Mouse (Mus musculus): ENCODE results near the gene Grap. TPM values are rescaled to one million over a fixed set of nuclear protein-coding genes. Genes with fewer than 3 reads are reported as not detected.
"Not testable (repeated sequence)": the region's sequence is repeated elsewhere in the genome, so short reads cannot be mapped to it uniquely, and the experiment has no call there.

Gene Grap
- polyA plus RNA-seq, 1 experiment from 2014 or later: 11.7 TPM

DNA sequence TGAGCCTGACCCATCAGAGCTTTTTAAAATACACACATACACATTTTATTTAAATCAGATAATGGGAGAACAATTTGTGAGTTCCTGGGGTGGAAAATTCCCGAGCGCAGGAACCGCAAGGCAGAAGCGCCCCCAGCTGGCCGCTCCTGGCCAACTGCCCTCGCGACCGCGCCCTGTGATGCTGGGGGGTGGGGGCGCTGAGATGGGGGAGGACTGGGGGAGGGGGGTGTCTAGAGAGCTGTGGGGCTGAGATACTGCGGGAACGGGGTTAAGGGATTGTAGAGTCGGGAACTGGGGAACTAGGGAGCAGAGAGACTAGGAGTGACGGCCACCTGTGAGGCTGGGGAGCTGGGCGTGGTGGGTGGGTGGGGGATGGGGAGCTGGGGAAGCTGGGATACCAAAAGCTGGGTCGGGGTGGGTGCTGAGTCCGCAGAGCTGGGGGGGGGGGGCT lies 33.2 kb upstream of the Grap start:
- H3K4me1 ChIP-seq: peaks cover 18% of the 10 kb centered on the region
- H3K9me3 ChIP-seq: no peaks in the 10 kb centered on the region
- no peak overlapping the region for H3K27ac ChIP-seq
- peak overlapping the region; percentile 71 for H3K4me2 ChIP-seq
- peak overlapping the region; percentile 40 for H3K4me3 ChIP-seq
- no peaks in the 10 kb centered on the region for H3K27me3 ChIP-seq (replicated peaks)
- WGBS: under 1% methylated on average over 17 of the region's 17 CpGs
- peak; percentile 74 for ATAC-seq (replicated peaks)
- H3K36me3 ChIP-seq (replicated peaks): no peaks in the 10 kb centered on the region
- H3K9ac ChIP-seq: peak overlapping the region; percentile 26; the same call in 1 of the 2 replicates

DNA sequence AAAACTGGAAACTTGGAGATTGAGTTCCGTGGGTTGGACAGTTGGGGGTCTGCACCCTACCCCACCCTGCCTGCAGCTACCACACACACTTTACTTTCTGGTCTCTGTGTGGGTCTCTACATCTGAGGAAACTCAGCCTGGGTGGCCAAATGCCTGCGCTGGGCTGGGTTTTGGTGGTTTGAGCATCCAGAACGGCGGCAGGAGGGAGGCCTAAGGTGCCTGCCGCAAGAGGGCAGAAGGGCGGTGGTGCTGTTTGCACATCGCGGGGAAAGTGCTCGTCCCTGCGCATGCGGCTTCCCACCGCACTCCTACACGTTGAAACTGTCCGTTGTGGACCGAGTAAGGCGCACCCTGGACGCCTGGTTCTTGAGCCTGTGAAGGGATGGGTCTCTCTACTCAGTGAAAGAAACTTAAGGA lies 32.8 kb upstream of the Grap start:
- ATAC-seq (replicated peaks): peak; percentile 83
- H3K4me3 ChIP-seq: peak overlapping the region; percentile 40
- H3K27me3 ChIP-seq (replicated peaks): no peaks in the 10 kb centered on the region
- no peaks in the 10 kb centered on the region for H3K36me3 ChIP-seq (replicated peaks)
- peaks cover 18% of the 10 kb centered on the region for H3K4me1 ChIP-seq
- H3K9ac ChIP-seq: 0 out of 2 replicates have a peak overlapping the region, but pooled peaks have one; percentile 19
- H3K9me3 ChIP-seq: no peaks in the 10 kb centered on the region
- WGBS: under 1% methylated on average over 17 of the region's 17 CpGs
- H3K27ac ChIP-seq: no peak overlapping the region
- H3K4me2 ChIP-seq: peak overlapping the region; percentile 71

DNA sequence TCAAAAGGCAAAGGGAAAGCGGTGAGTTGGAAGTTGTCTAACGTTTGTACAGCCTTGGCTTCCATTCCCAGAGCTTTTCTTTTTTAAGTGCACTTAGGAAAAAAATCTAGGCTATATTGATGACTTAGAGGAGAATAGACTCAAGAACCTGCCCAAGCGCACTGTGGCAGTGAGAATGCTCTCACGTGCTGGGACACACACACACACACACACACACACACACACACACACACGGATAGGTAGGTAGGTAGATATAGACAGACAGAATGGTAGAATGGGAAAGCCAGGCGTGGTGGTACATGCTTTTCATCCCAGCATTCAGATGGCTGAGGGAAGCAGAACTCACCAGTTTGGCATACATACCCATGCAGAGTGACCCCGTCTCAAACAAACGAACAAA lies 32.3 kb upstream of the Grap start:
- Histone ChIP-seq H3K9ac (no peak overlapping the region), H3K27ac (no peak overlapping the region), H3K4me1 (peaks cover 14% of the 10 kb centered on the region), H3K36me3 (replicated peaks) (no peaks in the 10 kb centered on the region), H3K4me2 (peak overlapping the region; percentile 71), H3K27me3 (replicated peaks) (no peaks in the 10 kb centered on the region), H3K9me3 (no peaks in the 10 kb centered on the region), H3K4me3 (peak overlapping the region; percentile 40)
- ATAC-seq (replicated peaks): no peak
- WGBS: 59% methylated on average over 8 of the region's 8 CpGs

DNA sequence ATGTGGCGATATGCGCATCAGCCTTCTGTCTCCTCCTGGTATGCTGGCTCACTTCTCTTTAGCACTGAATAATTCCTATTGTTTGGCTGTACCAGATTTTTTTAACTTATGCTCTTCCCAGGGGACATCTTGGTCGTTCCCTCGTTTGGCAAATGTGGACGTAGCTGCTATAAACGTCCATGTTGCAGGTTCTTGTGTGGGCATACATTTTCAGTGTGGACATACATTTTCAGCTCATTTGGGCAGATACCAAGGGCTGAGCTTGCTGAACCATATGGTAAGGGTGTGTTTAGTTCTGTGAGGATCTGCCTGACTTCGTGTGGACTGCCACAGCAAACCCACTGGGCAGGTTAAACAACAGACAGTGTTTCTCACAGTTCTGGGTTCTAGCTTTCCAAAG lies 27.9 kb upstream of the Grap start:
- no peaks in the 10 kb centered on the region for H3K9me3 ChIP-seq
- H3K4me1 ChIP-seq: peaks cover 4% of the 10 kb centered on the region
- H3K9ac ChIP-seq: no peak overlapping the region
- no peak overlapping the region for H3K4me2 ChIP-seq
- no peak overlapping the region for H3K4me3 ChIP-seq
- H3K36me3 ChIP-seq (replicated peaks): no peaks in the 10 kb centered on the region
- no peaks in the 10 kb centered on the region for H3K27me3 ChIP-seq (replicated peaks)
- 79% methylated on average over 7 of the region's 7 CpGs for WGBS
- no peak overlapping the region for H3K27ac ChIP-seq
- no peak for ATAC-seq (replicated peaks)

DNA sequence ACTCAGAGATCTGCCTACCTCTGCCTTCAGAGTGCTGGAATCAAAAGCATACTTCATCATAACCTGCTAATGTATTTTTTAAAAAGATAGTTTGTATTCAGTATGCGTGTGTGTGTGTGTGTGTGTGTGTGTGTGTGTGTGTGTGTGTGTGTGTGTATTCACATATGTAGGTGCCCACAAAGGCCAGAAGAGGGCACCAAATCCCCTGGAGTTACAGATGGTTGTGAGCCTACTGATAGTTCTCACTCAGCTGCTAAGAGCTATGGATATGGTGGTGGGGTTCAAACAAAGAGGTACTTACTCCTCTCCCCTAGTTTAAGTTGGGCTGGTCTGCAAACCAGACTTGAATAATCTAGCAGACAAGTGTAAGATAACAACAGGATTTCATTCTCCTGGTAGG lies 26.6 kb upstream of the Grap start:
- Histone ChIP-seq H3K36me3 (replicated peaks) (no peaks in the 10 kb centered on the region), H3K4me1 (no peaks in the 10 kb centered on the region), H3K27me3 (replicated peaks) (no peaks in the 10 kb centered on the region), H3K9me3 (no peaks in the 10 kb centered on the region), H3K4me3 (no peak overlapping the region), H3K4me2 (no peak overlapping the region), H3K9ac (no peak overlapping the region), H3K27ac (no peak overlapping the region)
- no peak for ATAC-seq (replicated peaks)
- WGBS: 73% methylated on average over 1 of the region's 1 CpGs

DNA sequence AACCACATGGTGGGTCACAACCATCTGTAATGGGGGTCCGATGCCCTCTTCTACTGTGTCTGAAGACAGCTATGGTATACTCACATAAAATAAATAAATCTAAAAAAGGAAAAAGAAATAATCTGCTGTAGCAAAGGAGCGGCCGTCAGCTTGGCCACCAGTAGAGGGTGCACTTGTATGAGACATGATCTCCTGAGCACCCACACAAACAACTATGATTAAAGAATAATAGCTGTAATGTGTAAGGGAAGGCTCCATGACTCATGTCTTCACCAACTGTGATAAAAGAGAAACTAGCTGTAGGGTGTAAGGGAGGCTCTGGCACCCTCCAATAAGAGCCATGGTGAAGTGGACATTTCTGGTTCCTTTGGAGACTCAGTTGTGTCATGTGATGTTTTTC lies 23.4 kb upstream of the Grap start:
- no peak for ATAC-seq (replicated peaks)

DNA sequence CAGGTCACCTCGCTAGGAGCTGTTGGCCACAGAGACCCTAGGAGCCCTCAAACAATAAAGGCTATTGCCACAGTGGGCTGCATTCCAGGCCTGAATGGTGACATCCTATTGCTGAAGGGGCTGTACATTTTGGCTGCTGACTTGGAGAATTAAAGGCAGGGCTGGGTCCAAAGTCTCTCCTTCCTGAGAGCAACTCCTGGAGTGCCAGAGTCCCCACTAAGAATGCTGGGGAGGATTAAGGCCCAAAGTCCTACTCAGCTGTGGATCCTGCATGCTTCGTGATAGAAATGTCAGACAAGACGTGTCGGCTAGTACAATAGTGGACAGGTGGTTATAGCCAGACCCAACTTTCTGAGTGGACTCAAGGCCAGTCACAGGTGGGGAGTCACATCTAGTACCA lies 16.8 kb upstream of the Grap start:
- not testable (repeated sequence) for H3K27ac ChIP-seq; H3K4me1 ChIP-seq; ATAC-seq (replicated peaks); H3K4me2 ChIP-seq; H3K4me3 ChIP-seq; H3K27me3 ChIP-seq (replicated peaks); H3K9me3 ChIP-seq; H3K36me3 ChIP-seq (replicated peaks); H3K9ac ChIP-seq
- 94% methylated on average over 3 of the region's 4 CpGs for WGBS

More for the DNA sequence above, 23.4 kb upstream of the Grap start:
- Histone ChIP-seq H3K27ac (no peak overlapping the region), H3K4me2 (no peak overlapping the region), H3K9me3 (no peaks in the 10 kb centered on the region), H3K27me3 (replicated peaks) (no peaks in the 10 kb centered on the region), H3K36me3 (replicated peaks) (no peaks in the 10 kb centered on the region), H3K4me1 (no peaks in the 10 kb centered on the region), H3K4me3 (no peak overlapping the region), H3K9ac (no peak overlapping the region)
- 66% methylated on average over 3 of the region's 3 CpGs for WGBS

DNA sequence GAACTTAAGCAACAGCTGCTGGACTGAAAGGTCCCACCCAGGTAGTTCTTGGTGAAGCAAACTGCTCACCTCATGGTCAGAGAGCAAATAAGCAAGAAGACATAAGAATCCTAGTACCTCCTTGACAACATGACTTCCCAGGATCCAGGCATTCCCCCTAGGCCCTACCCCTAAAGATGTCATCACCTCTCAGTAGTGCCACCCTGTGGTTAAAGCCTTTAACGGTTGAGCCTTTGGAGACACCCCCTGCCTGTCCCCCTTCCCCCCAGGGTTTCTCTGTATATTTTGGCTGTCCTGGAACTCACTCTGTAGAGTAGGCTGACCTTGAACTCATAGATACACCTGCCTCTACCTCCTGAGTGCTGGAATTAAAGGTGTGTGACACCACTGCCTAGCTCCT lies 15.7 kb upstream of the Grap start:
- Histone ChIP-seq H3K4me3 (no peak overlapping the region), H3K9ac (no peak overlapping the region), H3K4me1 (no peaks in the 10 kb centered on the region), H3K36me3 (replicated peaks) (no peaks in the 10 kb centered on the region), H3K27ac (no peak overlapping the region), H3K9me3 (no peaks in the 10 kb centered on the region), H3K27me3 (replicated peaks) (no peaks in the 10 kb centered on the region), H3K4me2 (no peak overlapping the region)
- no peak for ATAC-seq (replicated peaks)
- WGBS: 70% methylated on average over 1 of the region's 1 CpGs

DNA sequence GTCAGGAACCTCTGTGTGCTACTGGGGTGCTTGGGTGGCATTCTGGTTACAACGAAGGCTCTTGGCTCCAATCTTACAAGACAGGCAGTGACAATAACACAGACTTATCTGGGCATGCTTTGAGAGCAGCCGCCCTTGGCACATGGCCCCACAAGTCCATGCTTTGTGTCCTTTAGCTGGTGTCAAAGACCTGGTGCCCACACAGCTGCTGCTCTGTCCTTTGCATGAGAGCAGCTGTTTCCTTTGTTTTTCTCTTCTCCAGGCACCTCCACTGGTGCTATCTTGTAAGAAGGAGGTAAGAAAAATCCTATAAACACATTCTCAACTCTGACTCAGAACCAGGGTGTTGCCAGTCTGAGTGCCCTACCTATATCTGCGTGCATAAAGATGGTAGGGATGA lies 15.2 kb upstream of the Grap start:
- no peaks in the 10 kb centered on the region for H3K27me3 ChIP-seq (replicated peaks)
- no peak overlapping the region for H3K4me3 ChIP-seq
- H3K9me3 ChIP-seq: no peaks in the 10 kb centered on the region
- no peak overlapping the region for H3K4me2 ChIP-seq
- 83% methylated on average over 3 of the region's 3 CpGs for whole genome bisulfite sequencing
- no peak overlapping the region for H3K27ac ChIP-seq
- H3K36me3 ChIP-seq (replicated peaks): no peaks in the 10 kb centered on the region
- H3K4me1 ChIP-seq: no peaks in the 10 kb centered on the region
- ATAC-seq (replicated peaks): no peak
- no peak overlapping the region for H3K9ac ChIP-seq

DNA sequence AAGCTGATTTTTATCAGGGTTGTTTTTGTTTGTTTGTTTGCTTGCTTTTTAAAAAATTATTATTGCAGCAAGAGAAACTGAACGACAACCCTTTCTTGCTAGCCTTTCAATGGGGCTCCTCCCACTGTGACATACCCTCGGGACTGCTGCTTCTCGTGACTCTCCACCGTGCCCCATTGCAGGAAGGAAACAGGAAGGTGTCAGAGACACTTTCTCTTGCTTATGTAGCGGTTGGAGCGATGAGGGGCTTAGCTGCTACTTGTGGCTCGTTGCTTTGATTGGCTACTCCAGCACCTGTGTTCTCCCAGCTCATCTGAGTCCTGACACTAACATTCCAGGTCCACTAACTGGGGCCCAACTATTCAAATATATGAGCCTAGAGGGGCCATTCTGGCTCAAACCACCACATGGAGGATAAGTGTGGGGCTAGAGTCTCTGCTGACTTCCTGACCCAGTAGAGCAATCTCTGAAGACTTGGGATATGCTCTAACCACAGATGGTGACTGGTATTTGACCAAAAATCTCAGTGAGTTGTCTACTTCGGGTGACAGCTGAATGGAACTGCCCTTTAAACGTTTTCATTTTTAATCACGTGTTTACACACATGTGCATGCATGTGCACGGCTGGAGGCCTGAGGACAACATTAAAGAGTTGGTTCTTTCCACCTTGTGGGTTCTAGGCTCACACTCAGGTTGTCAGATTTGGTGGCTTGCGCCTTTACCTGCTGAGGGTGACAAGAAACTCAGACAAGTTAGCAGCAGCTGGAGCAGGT lies 14.1 kb upstream of the Grap start:
- no peak for ATAC-seq (replicated peaks)
- H3K4me1 ChIP-seq: no peaks in the 10 kb centered on the region
- H3K36me3 ChIP-seq (replicated peaks): no peaks in the 10 kb centered on the region
- no peak overlapping the region for H3K4me3 ChIP-seq
- no peak overlapping the region for H3K27ac ChIP-seq
- WGBS: 85% methylated on average over 12 of the region's 12 CpGs
- no peak overlapping the region for H3K9ac ChIP-seq
- no peaks in the 10 kb centered on the region for H3K27me3 ChIP-seq (replicated peaks)
- no peak overlapping the region for H3K4me2 ChIP-seq
- H3K9me3 ChIP-seq: no peaks in the 10 kb centered on the region

DNA sequence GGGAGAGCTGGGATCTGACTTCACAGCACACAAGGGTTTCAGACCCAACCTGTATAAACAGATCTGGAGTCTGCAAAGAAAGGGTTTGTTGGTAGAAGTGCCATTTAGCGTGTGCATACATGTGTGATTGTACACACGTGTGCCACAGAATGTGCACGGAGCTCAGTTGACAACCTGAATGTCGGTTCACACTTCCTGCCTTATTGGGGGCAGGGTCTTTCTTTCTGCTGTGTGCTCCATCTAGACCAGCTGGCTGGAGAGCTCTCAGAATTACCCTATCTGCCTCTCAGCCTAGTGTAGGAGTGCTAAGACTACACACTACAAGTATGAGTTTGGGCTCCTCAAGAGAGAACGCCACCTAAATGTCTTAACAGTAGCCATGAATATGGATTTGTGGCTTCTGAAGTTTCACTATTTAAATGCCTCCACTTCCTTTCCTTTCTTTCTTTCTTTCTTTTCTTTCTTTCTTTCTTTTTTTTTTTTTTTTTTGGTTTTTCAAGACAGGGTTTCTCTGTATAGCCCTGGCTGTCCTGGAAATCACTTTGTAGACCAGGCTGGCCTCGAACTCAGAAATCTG lies 13.4 kb upstream of the Grap start:
- 93% methylated on average over 6 of the region's 6 CpGs for WGBS
- H3K9me3 ChIP-seq: no peaks in the 10 kb centered on the region

DNA sequence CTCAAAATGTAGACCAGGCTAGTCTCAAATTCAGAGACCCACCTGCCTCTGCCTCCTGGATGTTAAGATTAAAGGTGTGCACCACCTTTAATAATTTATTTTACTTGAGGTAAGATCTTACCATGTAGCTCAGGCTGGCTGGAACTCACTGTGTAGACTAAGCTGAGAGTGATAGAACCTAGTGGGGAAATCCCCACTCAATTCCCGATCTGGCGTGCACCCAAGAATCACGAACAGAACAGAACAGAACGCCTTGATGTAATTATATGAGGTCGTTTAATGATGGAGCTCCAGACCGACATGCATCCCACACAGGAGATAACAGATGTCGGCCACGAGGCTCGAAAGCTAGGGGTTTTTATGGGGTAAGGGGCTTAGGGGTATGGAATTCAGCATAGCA lies 12.5 kb upstream of the Grap start:
- WGBS: 76% methylated on average over 9 of the region's 9 CpGs
- not testable (repeated sequence) for H3K4me1 ChIP-seq; H3K27me3 ChIP-seq (replicated peaks); H3K27ac ChIP-seq; H3K36me3 ChIP-seq (replicated peaks); H3K9me3 ChIP-seq; H3K4me3 ChIP-seq; H3K4me2 ChIP-seq; H3K9ac ChIP-seq; ATAC-seq (replicated peaks)

More for the DNA sequence above, 13.4 kb upstream of the Grap start:
- Histone ChIP-seq H3K4me2 (no peak overlapping the region), H3K4me3 (no peak overlapping the region), H3K36me3 (replicated peaks) (no peaks in the 10 kb centered on the region), H3K9ac (no peak overlapping the region), H3K4me1 (no peaks in the 10 kb centered on the region), H3K27me3 (replicated peaks) (no peaks in the 10 kb centered on the region), H3K27ac (no peak overlapping the region)
- ATAC-seq (replicated peaks): no peak

DNA sequence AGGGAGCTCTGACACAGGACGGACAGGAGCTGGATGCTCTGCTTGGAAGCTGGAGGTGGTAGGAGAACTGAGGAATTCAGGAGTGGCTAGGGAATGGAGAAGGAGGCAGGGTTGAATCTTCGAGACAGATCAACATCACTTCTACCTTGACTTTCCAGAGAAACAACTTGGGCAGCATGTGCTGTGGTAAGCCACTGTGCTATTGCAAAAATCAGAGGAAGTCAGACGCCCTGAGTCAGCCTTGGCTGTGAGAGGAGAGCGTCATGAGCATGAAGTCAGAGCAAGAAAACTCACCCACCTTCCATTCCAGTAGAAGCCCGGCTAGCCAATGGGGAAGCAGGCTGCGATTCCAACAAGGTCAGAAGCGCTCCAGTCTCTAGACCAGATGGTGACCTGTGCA lies 11.0 kb upstream of the Grap start:
- Histone ChIP-seq H3K4me3 (no peak overlapping the region), H3K9ac (no peak overlapping the region), H3K4me2 (no peak overlapping the region), H3K27me3 (replicated peaks) (no peaks in the 10 kb centered on the region), H3K4me1 (no peaks in the 10 kb centered on the region), H3K27ac (no peak overlapping the region), H3K36me3 (replicated peaks) (no peaks in the 10 kb centered on the region), H3K9me3 (no peaks in the 10 kb centered on the region)
- WGBS: 88% methylated on average over 7 of the region's 7 CpGs
- no peak for ATAC-seq (replicated peaks)

Data from midbrain, embryonic 15.5 days (tissue).